Mouse (Mus musculus) neural tube, embryonic 11.5 days (tissue): Measurements from ENCODE around the gene D630003M21Rik. TPM values are rescaled to one million over a fixed set of nuclear protein-coding genes. Genes with fewer than 3 reads are reported as not detected.
A peak's percentile ranks its signal among the peaks of the same experiment; 100 is the strongest.

Source experiments
- ATAC-seq: fragments of 200-750 bp; cut with Nextera tagmentation; 2 replicates; pipeline ENCODE4 v1.8.0; 2017; ENCODE audit warnings: moderate number of reproducible peaks, mild to moderate bottlenecking, moderate TSS enrichment, moderate library complexity; ENCODE audit not compliant: insufficient read depth, low FRiP score, low TSS enrichment
- DNase-seq: peaks from one replicate; pipeline ENCODE4 v3.0.0-alpha.2; 2015; ENCODE audit warnings: low spot score
- H3K27ac ChIP-seq: fragments of 300-500 bp; sonication (generic); 2 replicates; pipeline ENCODE4 v1.5.1; 2014; ENCODE audit warnings: low read depth, mild to moderate bottlenecking, low read length
- H3K27me3 ChIP-seq: fragments of 300-500 bp; sonication (generic); 2 replicates; pipeline ENCODE4 v1.6.1; 2014; ENCODE audit warnings: mild to moderate bottlenecking, low read length, mixed read lengths; ENCODE audit not compliant: control insufficient read depth, insufficient read depth
- H3K36me3 ChIP-seq: fragments of 300-500 bp; sonication (generic); 2 replicates; pipeline ENCODE4 v1.6.1; 2014; ENCODE audit warnings: mild to moderate bottlenecking, low read length, moderate library complexity, mixed read lengths; ENCODE audit not compliant: control insufficient read depth, insufficient read depth
- H3K4me1 ChIP-seq: fragments of 300-500 bp; sonication (generic); 2 replicates; pipeline ENCODE4 v1.6.1; 2014; ENCODE audit warnings: low read length, mixed read lengths; ENCODE audit not compliant: control insufficient read depth, insufficient read depth
- H3K4me2 ChIP-seq: fragments of 300-500 bp; sonication (generic); 2 replicates; pipeline ENCODE4 v1.6.1; 2014; ENCODE audit warnings: low read depth, mild to moderate bottlenecking, moderate library complexity
- H3K4me3 ChIP-seq: fragments of 300-500 bp; sonication (generic); 2 replicates; pipeline ENCODE4 v1.5.1; 2014; ENCODE audit warnings: low read depth, low read length
- H3K9ac ChIP-seq: fragments of 300-500 bp; sonication (generic); 2 replicates; pipeline ENCODE4 v1.6.1; 2014; ENCODE audit warnings: mild to moderate bottlenecking, low read length
- H3K9me3 ChIP-seq: fragments of 300-500 bp; sonication (generic); 2 replicates; pipeline ENCODE4 v1.6.1; 2016; ENCODE audit warnings: low read length; ENCODE audit not compliant: control insufficient read depth
- WGBS: fragments of 180-500 bp; shearing (Covaris S2); extraction: QIAGEN DNeasy Blood & Tissue Kit; methylation state at CpG from one replicate; pipeline ENCODE4 v1.1.7; 2014; 5-methylcytosine and 5-hydroxymethylcytosine counted together
- polyA plus RNA-seq: library from polyadenylated mRNA; unstranded; fragments of >200 nt; fragmentation: Nextera tagmentation; extraction: Ambion mirVana; gene quantifications from 2 replicates; pipeline ENCODE4 v1.2.1, GENCODE M21; 2014

D630003M21Rik gene
- 3.6 and 4.1 TPM in 2 replicates for polyA plus RNA-seq

DNA sequence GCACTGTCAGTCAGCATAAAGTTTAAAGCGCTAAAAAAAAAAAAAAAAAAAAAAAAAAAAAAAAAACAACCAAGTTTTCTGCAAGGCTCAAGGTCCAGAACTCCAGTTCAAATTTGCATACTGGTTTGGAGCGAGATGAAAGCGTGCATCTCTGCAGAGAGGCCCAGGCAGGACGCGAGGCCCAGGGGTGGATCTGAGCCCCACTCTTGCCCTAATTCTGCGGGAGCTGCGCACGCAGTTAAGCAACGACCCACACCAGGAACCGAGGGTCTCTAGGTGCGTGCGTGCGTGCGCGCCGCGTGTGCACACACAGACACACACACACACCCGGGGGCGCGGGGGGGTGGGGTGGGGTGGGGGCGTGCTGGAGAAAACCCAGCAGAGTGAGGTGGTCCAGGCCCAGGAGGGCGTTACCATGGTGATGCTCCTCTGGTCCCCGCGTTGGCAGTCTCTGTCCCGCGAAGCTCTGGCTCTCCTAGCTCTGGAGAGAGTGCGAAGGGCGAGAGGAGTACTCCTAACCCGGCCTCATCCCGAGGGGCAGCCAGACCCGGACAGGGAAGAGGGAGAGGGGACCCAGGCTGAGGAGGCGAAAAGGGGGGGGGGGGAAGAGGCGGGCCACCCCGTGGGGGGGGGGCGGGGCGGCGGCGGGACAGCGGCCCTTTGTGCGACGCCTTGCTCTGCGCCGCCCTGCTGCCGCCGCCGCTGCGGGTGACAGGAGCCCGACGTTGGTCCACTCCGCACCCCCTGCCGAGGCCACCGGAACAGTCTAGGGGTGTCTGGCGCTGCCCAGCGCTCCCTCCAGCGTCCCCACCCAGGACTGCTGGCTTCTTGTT, at the start of gene D630003M21Rik:
D630003M21Rik (minus strand) TSS at position 553 of the 833 bp plus-strand sequence.
- ATAC-seq (peak; percentile 73), DNase-seq (peak; percentile 66)
- peak within 1 kb of the TSS; percentile 67 for H3K9ac ChIP-seq
- H3K36me3 ChIP-seq: no peaks in the 10 kb centered on the region
- 0 out of 2 replicates have a peak, but pooled peaks cover 2% of the 10 kb centered on the region for H3K27me3 ChIP-seq
- peak within 1 kb of the TSS; percentile 90 for H3K4me2 ChIP-seq
- H3K9me3 ChIP-seq: no peaks in the 10 kb centered on the region
- WGBS: under 1% methylated on average over 38 of the region's 55 CpGs
- peak within 1 kb of the TSS; percentile 39; the same call in 1 of the 2 replicates for H3K27ac ChIP-seq
- H3K4me1 ChIP-seq: peaks cover 7% of the 10 kb centered on the region; the same call in 1 of the 2 replicates
- H3K4me3 ChIP-seq: peak within 1 kb of the TSS; percentile 44

DNA sequence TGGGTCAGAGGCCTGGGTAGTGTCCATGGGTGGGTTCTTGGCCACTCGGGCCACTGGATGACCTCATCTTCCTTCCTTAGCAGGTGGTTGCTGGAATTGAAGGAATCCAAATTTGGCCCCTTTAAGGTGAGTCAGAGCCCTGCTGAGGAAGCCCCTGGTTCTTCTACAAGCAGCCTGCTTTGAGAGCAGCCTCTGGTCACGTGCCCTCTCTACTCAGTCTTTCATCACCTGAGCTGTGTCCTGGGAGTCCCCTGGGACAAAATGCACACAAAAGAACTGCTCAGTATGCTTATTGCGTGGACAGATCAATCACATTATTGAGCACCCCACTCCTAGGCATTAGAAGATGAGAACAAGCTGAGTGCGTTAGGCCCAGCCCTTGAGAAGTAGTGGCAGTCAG, 47.9 kb upstream of the D630003M21Rik start:
- H3K4me3 ChIP-seq: no peak overlapping the region
- H3K36me3 ChIP-seq: no peaks in the 10 kb centered on the region
- H3K9ac ChIP-seq: no peak overlapping the region
- no peak overlapping the region for H3K27ac ChIP-seq
- no peaks in the 10 kb centered on the region for H3K9me3 ChIP-seq
- DNase-seq: no peak
- no peak for ATAC-seq
- 61% methylated on average over 4 of the region's 4 CpGs for WGBS
- no peaks in the 10 kb centered on the region; the same call in 1 of the 2 replicates for H3K4me1 ChIP-seq
- H3K4me2 ChIP-seq: no peak overlapping the region
- H3K27me3 ChIP-seq: no peaks in the 10 kb centered on the region

- H3K4me2 ChIP-seq: no peak overlapping the region
- H3K4me1 ChIP-seq: no peaks in the 10 kb centered on the region; the same call in 1 of the 2 replicates
- 56% methylated on average over 6 of the region's 6 CpGs for WGBS
- no peak overlapping the region for H3K27ac ChIP-seq
- no peaks in the 10 kb centered on the region for H3K36me3 ChIP-seq
- H3K4me3 ChIP-seq: no peak overlapping the region
- no peak for DNase-seq
- H3K9me3 ChIP-seq: no peaks in the 10 kb centered on the region
- H3K27me3 ChIP-seq: no peaks in the 10 kb centered on the region
- no peak overlapping the region for H3K9ac ChIP-seq
- no peak for ATAC-seq
Observed at GRCm38 (mm10) chr2:158276451-158276850, 47.4 kb upstream of the D630003M21Rik start.

GRCm38 (mm10) chr2:158275811-158276210, 46.8 kb upstream of the D630003M21Rik start:
- no peaks in the 10 kb centered on the region for H3K9me3 ChIP-seq
- H3K4me3 ChIP-seq: no peak overlapping the region
- WGBS: 63% methylated on average over 4 of the region's 4 CpGs
- no peak overlapping the region for H3K9ac ChIP-seq
- H3K27ac ChIP-seq: no peak overlapping the region
- no peaks in the 10 kb centered on the region for H3K27me3 ChIP-seq
- ATAC-seq (no peak), DNase-seq (no peak)
- H3K36me3 ChIP-seq: no peaks in the 10 kb centered on the region
- H3K4me1 ChIP-seq: no peaks in the 10 kb centered on the region
- H3K4me2 ChIP-seq: no peak overlapping the region

DNA sequence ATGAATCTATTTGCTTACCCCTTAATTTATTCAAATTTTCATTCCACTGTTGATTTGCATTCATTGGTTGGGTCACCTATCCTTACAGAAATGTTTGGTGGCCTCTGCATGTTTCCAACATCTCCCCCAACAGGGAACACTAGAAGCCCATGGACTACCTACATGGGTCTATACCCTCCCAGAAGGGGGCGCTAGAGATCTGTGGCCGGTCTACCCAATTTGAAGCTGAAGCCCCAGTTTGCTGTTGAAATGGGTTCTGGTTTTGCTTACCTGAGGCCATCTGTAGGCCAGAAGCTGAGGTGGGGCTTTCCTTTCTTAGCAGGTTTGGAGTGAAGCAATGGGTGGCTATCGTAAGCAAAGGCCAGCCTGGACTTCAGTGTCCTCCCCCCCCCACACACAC, 46.3 kb upstream of the D630003M21Rik start:
- no peaks in the 10 kb centered on the region for H3K27me3 ChIP-seq
- WGBS: 92% methylated on average over 3 of the region's 3 CpGs
- H3K4me2 ChIP-seq: no peak overlapping the region
- no peak for ATAC-seq
- no peak overlapping the region for H3K4me3 ChIP-seq
- H3K9me3 ChIP-seq: no peaks in the 10 kb centered on the region
- no peak for DNase-seq
- H3K36me3 ChIP-seq: no peaks in the 10 kb centered on the region
- no peak overlapping the region for H3K27ac ChIP-seq
- H3K4me1 ChIP-seq: no peaks in the 10 kb centered on the region
- no peak overlapping the region for H3K9ac ChIP-seq

DNA sequence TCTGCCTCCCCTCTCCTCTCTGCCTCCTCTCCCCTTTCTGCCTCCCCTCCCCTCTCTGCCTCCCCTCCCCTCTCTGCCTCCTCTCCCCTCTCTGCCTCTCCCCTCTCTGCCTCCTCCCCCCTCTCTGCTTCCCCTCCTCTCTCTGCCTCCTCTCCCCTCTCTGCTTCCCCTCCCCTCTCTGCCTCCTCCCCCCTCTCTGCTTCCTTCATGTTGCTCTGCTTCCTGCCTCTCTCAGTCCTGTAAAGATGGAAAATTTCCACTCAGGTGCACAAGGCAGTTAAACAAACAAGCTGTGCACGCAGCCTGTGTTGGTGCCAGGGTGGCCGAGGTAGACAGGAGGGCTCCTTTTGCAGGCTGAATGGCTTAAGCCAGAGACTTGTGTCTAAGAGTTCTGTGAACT, 44.6 kb upstream of the D630003M21Rik start:
- Histone ChIP-seq H3K9me3 (no peaks in the 10 kb centered on the region), H3K4me3 (no peak overlapping the region), H3K27ac (no peak overlapping the region), H3K4me1 (no peaks in the 10 kb centered on the region), H3K27me3 (no peaks in the 10 kb centered on the region), H3K4me2 (no peak overlapping the region), H3K36me3 (no peaks in the 10 kb centered on the region), H3K9ac (no peak overlapping the region)
- 35% methylated on average over 2 of the region's 2 CpGs for WGBS
- DNase-seq (no peak), ATAC-seq (no peak)

GRCm38 (mm10) chr2:158270017-158270416, 41.0 kb upstream of the D630003M21Rik start:
- ATAC-seq: no peak
- Histone ChIP-seq H3K36me3 (no peaks in the 10 kb centered on the region), H3K27me3 (no peaks in the 10 kb centered on the region), H3K4me1 (no peaks in the 10 kb centered on the region), H3K27ac (no peak overlapping the region), H3K9me3 (no peaks in the 10 kb centered on the region), H3K4me2 (no peak overlapping the region), H3K4me3 (no peak overlapping the region), H3K9ac (no peak overlapping the region)
- no peak for DNase-seq
- WGBS: 79% methylated on average over 8 of the region's 8 CpGs

DNA sequence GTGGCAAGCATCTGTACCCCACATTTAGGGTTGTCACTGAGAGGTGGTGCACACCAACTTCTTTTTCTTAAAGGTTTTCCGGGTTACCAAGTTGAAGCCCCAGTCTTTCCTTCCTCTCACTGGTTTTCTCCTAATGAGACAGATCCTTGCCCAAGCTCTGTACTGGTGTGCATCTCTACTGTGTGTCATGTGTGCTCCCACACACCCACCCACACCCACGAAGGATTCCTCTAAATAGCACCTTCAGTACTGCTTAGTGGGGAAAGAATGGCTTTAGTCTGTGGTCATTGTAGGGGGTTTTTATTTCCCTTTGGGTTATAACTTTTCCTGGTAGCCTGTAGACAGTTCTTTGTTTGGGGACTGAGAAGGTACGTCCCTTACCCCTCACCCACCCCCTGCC, 35.9 kb upstream of the D630003M21Rik start:
- WGBS: 73% methylated on average over 3 of the region's 3 CpGs
- no peak overlapping the region for H3K27ac ChIP-seq
- ATAC-seq: no peak
- H3K27me3 ChIP-seq: no peaks in the 10 kb centered on the region
- no peak overlapping the region for H3K4me3 ChIP-seq
- H3K9me3 ChIP-seq: no peaks in the 10 kb centered on the region
- no peak for DNase-seq
- H3K36me3 ChIP-seq: no peaks in the 10 kb centered on the region
- no peak overlapping the region for H3K9ac ChIP-seq
- H3K4me2 ChIP-seq: no peak overlapping the region
- no peaks in the 10 kb centered on the region for H3K4me1 ChIP-seq

DNA sequence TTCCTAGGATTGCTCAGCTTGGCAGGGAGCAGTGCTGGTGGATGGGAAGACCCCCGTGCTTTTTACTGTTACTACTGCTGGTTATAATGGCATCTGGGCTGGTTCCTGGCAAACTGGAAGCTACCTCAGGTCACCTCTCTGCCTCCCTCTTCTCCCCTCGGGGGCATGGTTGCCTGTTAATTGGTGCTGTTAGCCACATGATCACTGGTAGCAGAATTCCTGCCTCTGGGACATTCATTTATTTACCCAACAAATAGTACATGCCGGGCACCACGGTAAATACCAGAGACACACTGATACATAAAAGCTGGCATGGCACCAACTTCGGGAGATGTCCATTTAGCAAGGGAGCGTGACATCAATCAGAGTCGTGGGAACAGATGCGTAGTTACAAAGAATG, 30.5 kb upstream of the D630003M21Rik start:
- Histone ChIP-seq H3K36me3 (no peaks in the 10 kb centered on the region), H3K27ac (no peak overlapping the region), H3K4me3 (no peak overlapping the region), H3K9me3 (no peaks in the 10 kb centered on the region), H3K9ac (no peak overlapping the region), H3K4me2 (no peak overlapping the region), H3K4me1 (no peaks in the 10 kb centered on the region), H3K27me3 (no peaks in the 10 kb centered on the region)
- ATAC-seq (no peak), DNase-seq (no peak)
- WGBS: 79% methylated on average over 8 of the region's 8 CpGs
